Mouse (Mus musculus): Measurements from ENCODE around the gene Slc16a8. TPM values are rescaled to one million over a fixed set of nuclear protein-coding genes. Genes with fewer than 3 reads are reported as not detected.
A peak's percentile ranks its signal among the peaks of the same experiment; 100 is the strongest.

Slc16a8 gene
- polyA plus RNA-seq, 1 experiment from 2014 or later, result 0.28 TPM

GRCm38 (mm10) chr15:79286141-79286540 lies 31.6 kb upstream of the Slc16a8 start:
- no peak overlapping the region for H3K4me3 ChIP-seq (replicated peaks; ENCODE audit: low read depth, low read length)
- ATAC-seq (ENCODE audit: low FRiP score, low TSS enrichment) (no peak), DNase-seq (no peak)
- 87% methylated on average over 7 of the region's 7 CpGs for WGBS
- H3K4me2 ChIP-seq (ENCODE audit: low read length), result no peak overlapping the region
- H3K9me3 ChIP-seq (ENCODE audit: control insufficient read depth, low read length), result no peaks in the 10 kb centered on the region
- peaks cover 16% of the 10 kb centered on the region; the same call in 1 of the 2 replicates for H3K36me3 ChIP-seq (ENCODE audit: control insufficient read depth, insufficient read depth, low read length)
- no peaks in the 10 kb centered on the region for H3K27me3 ChIP-seq (ENCODE audit: control insufficient read depth, insufficient read depth, low read length)
- no peak overlapping the region for H3K9ac ChIP-seq (replicated peaks; ENCODE audit: low read length)
- H3K4me1 ChIP-seq (ENCODE audit: control insufficient read depth, insufficient read depth, low read length), result no peaks in the 10 kb centered on the region
- H3K27ac ChIP-seq (replicated peaks; ENCODE audit: low read depth, low read length), result no peak overlapping the region

GRCm38 (mm10) chr15:79285399-79285798 lies 30.8 kb upstream of the Slc16a8 start, which contains the start of gene Baiap2l2:
TSS of gene Baiap2l2 (minus strand) at chr15:79285537.
- Histone ChIP-seq H3K27ac (replicated peaks; ENCODE audit: low read depth, low read length) (no peak within 1 kb of the TSS), H3K4me3 (replicated peaks; ENCODE audit: low read depth, low read length) (no peak within 1 kb of the TSS), H3K9me3 (ENCODE audit: control insufficient read depth, low read length) (no peaks in the 10 kb centered on the region), H3K36me3 (ENCODE audit: control insufficient read depth, insufficient read depth, low read length) (peaks cover 16% of the 10 kb centered on the region; the same call in 1 of the 2 replicates), H3K4me2 (ENCODE audit: low read length) (no peak within 1 kb of the TSS), H3K9ac (replicated peaks; ENCODE audit: low read length) (no peak within 1 kb of the TSS), H3K4me1 (ENCODE audit: control insufficient read depth, insufficient read depth, low read length) (no peaks in the 10 kb centered on the region), H3K27me3 (ENCODE audit: control insufficient read depth, insufficient read depth, low read length) (no peaks in the 10 kb centered on the region)
- DNase-seq (no peak), ATAC-seq (ENCODE audit: low FRiP score, low TSS enrichment) (no peak)
- 68% methylated on average over 10 of the region's 10 CpGs for WGBS

- H3K9me3 ChIP-seq (ENCODE audit: control insufficient read depth, low read length), result no peaks in the 10 kb centered on the region
- H3K9ac ChIP-seq (replicated peaks; ENCODE audit: low read length), result no peak overlapping the region
- ATAC-seq (ENCODE audit: low FRiP score, low TSS enrichment) (no peak), DNase-seq (no peak)
- no peak overlapping the region for H3K4me3 ChIP-seq (replicated peaks; ENCODE audit: low read depth, low read length)
- WGBS, result 84% methylated on average over 4 of the region's 4 CpGs
- no peak overlapping the region for H3K4me2 ChIP-seq (ENCODE audit: low read length)
- no peak overlapping the region for H3K27ac ChIP-seq (replicated peaks; ENCODE audit: low read depth, low read length)
- no peaks in the 10 kb centered on the region for H3K4me1 ChIP-seq (ENCODE audit: control insufficient read depth, insufficient read depth, low read length)
- no peaks in the 10 kb centered on the region for H3K27me3 ChIP-seq (ENCODE audit: control insufficient read depth, insufficient read depth, low read length)
- H3K36me3 ChIP-seq (ENCODE audit: control insufficient read depth, insufficient read depth, low read length), result peaks cover 16% of the 10 kb centered on the region; the same call in 1 of the 2 replicates
Measured at GRCm38 (mm10) chr15:79283371-79283770, 28.8 kb upstream of the Slc16a8 start.

- H3K4me2 ChIP-seq (ENCODE audit: low read length), result no peak overlapping the region
- H3K9me3 ChIP-seq (ENCODE audit: control insufficient read depth, low read length), result no peaks in the 10 kb centered on the region
- no peak overlapping the region for H3K9ac ChIP-seq (replicated peaks; ENCODE audit: low read length)
- WGBS, result 80% methylated on average over 5 of the region's 5 CpGs
- H3K27ac ChIP-seq (replicated peaks; ENCODE audit: low read depth, low read length), result no peak overlapping the region
- H3K4me1 ChIP-seq (ENCODE audit: control insufficient read depth, insufficient read depth, low read length), result no peaks in the 10 kb centered on the region
- H3K27me3 ChIP-seq (ENCODE audit: control insufficient read depth, insufficient read depth, low read length), result no peaks in the 10 kb centered on the region
- DNase-seq (no peak), ATAC-seq (ENCODE audit: low FRiP score, low TSS enrichment) (no peak)
- no peak overlapping the region for H3K4me3 ChIP-seq (replicated peaks; ENCODE audit: low read depth, low read length)
- H3K36me3 ChIP-seq (ENCODE audit: control insufficient read depth, insufficient read depth, low read length), result peaks cover 15% of the 10 kb centered on the region; the same call in 1 of the 2 replicates
Measured at GRCm38 (mm10) chr15:79282434-79282833, 27.9 kb upstream of the Slc16a8 start.

GRCm38 (mm10) chr15:79281389-79281788 lies 26.8 kb upstream of the Slc16a8 start:
- 0 out of 2 replicates have a peak, but pooled peaks cover 2% of the 10 kb centered on the region for H3K9me3 ChIP-seq (ENCODE audit: control insufficient read depth, low read length)
- no peak overlapping the region for H3K27ac ChIP-seq (replicated peaks; ENCODE audit: low read depth, low read length)
- 92% methylated on average over 1 of the region's 1 CpGs for WGBS

GRCm38 (mm10) chr15:79280850-79281249 lies 26.3 kb upstream of the Slc16a8 start:
- H3K27ac ChIP-seq (replicated peaks; ENCODE audit: low read depth, low read length), result no peak overlapping the region
- no peaks in the 10 kb centered on the region for H3K4me1 ChIP-seq (ENCODE audit: control insufficient read depth, insufficient read depth, low read length)
- no peak overlapping the region for H3K4me3 ChIP-seq (replicated peaks; ENCODE audit: low read depth, low read length)
- H3K9me3 ChIP-seq (ENCODE audit: control insufficient read depth, low read length), result 0 out of 2 replicates have a peak, but pooled peaks cover 2% of the 10 kb centered on the region
- WGBS, result 59% methylated on average over 5 of the region's 5 CpGs
- H3K9ac ChIP-seq (replicated peaks; ENCODE audit: low read length), result no peak overlapping the region
- H3K4me2 ChIP-seq (ENCODE audit: low read length), result no peak overlapping the region
- no peak for DNase-seq
- 0 out of 2 replicates have a peak, but pooled peaks cover under 1% of the 10 kb centered on the region for H3K36me3 ChIP-seq (ENCODE audit: control insufficient read depth, insufficient read depth, low read length)
- ATAC-seq (ENCODE audit: low FRiP score, low TSS enrichment), result no peak
- no peaks in the 10 kb centered on the region for H3K27me3 ChIP-seq (ENCODE audit: control insufficient read depth, insufficient read depth, low read length)

More at GRCm38 (mm10) chr15:79281389-79281788, 26.8 kb upstream of the Slc16a8 start:
- H3K4me2 ChIP-seq (ENCODE audit: low read length), result no peak overlapping the region
- H3K27me3 ChIP-seq (ENCODE audit: control insufficient read depth, insufficient read depth, low read length), result no peaks in the 10 kb centered on the region
- ATAC-seq (ENCODE audit: low FRiP score, low TSS enrichment) (no peak), DNase-seq (no peak)
- H3K9ac ChIP-seq (replicated peaks; ENCODE audit: low read length), result no peak overlapping the region
- no peak overlapping the region for H3K4me3 ChIP-seq (replicated peaks; ENCODE audit: low read depth, low read length)
- 0 out of 2 replicates have a peak, but pooled peaks cover 5% of the 10 kb centered on the region for H3K36me3 ChIP-seq (ENCODE audit: control insufficient read depth, insufficient read depth, low read length)
- H3K4me1 ChIP-seq (ENCODE audit: control insufficient read depth, insufficient read depth, low read length), result no peaks in the 10 kb centered on the region

GRCm38 (mm10) chr15:79280209-79280608 lies 25.6 kb upstream of the Slc16a8 start:
- ATAC-seq (ENCODE audit: low FRiP score, low TSS enrichment) (no peak), DNase-seq (peak; percentile 22)
- Histone ChIP-seq H3K4me2 (ENCODE audit: low read length) (no peak overlapping the region), H3K9ac (replicated peaks; ENCODE audit: low read length) (no peak overlapping the region), H3K36me3 (ENCODE audit: control insufficient read depth, insufficient read depth, low read length) (no peaks in the 10 kb centered on the region), H3K27ac (replicated peaks; ENCODE audit: low read depth, low read length) (no peak overlapping the region), H3K4me1 (ENCODE audit: control insufficient read depth, insufficient read depth, low read length) (no peaks in the 10 kb centered on the region), H3K4me3 (replicated peaks; ENCODE audit: low read depth, low read length) (no peak overlapping the region), H3K27me3 (ENCODE audit: control insufficient read depth, insufficient read depth, low read length) (no peaks in the 10 kb centered on the region), H3K9me3 (ENCODE audit: control insufficient read depth, low read length) (0 out of 2 replicates have a peak, but pooled peaks cover 2% of the 10 kb centered on the region)
- 20% methylated on average over 6 of the region's 6 CpGs for WGBS

- Histone ChIP-seq H3K27ac (replicated peaks; ENCODE audit: low read depth, low read length) (no peak overlapping the region), H3K9ac (replicated peaks; ENCODE audit: low read length) (no peak overlapping the region), H3K4me1 (ENCODE audit: control insufficient read depth, insufficient read depth, low read length) (no peaks in the 10 kb centered on the region), H3K36me3 (ENCODE audit: control insufficient read depth, insufficient read depth, low read length) (no peaks in the 10 kb centered on the region), H3K9me3 (ENCODE audit: control insufficient read depth, low read length) (0 out of 2 replicates have a peak, but pooled peaks cover 2% of the 10 kb centered on the region), H3K4me3 (replicated peaks; ENCODE audit: low read depth, low read length) (no peak overlapping the region), H3K27me3 (ENCODE audit: control insufficient read depth, insufficient read depth, low read length) (no peaks in the 10 kb centered on the region), H3K4me2 (ENCODE audit: low read length) (no peak overlapping the region)
- ATAC-seq (ENCODE audit: low FRiP score, low TSS enrichment), result no peak
- no peak for DNase-seq
- 75% methylated on average over 10 of the region's 10 CpGs for WGBS
Measured at GRCm38 (mm10) chr15:79277728-79278127, 23.2 kb upstream of the Slc16a8 start.

GRCm38 (mm10) chr15:79273020-79273419 lies 18.5 kb upstream of the Slc16a8 start:
- Histone ChIP-seq H3K27me3 (ENCODE audit: control insufficient read depth, insufficient read depth, low read length) (no peaks in the 10 kb centered on the region), H3K4me2 (ENCODE audit: low read length) (no peak overlapping the region), H3K27ac (replicated peaks; ENCODE audit: low read depth, low read length) (no peak overlapping the region), H3K9ac (replicated peaks; ENCODE audit: low read length) (no peak overlapping the region), H3K4me3 (replicated peaks; ENCODE audit: low read depth, low read length) (no peak overlapping the region), H3K36me3 (ENCODE audit: control insufficient read depth, insufficient read depth, low read length) (no peaks in the 10 kb centered on the region), H3K4me1 (ENCODE audit: control insufficient read depth, insufficient read depth, low read length) (peaks cover 12% of the 10 kb centered on the region; the same call in 1 of the 2 replicates), H3K9me3 (ENCODE audit: control insufficient read depth, low read length) (0 out of 2 replicates have a peak, but pooled peaks cover 2% of the 10 kb centered on the region)
- 40% methylated on average over 10 of the region's 10 CpGs for WGBS
- DNase-seq (no peak), ATAC-seq (ENCODE audit: low FRiP score, low TSS enrichment) (no peak)
